Mouse (Mus musculus) neutrophil, adult 65 days (primary cell): ENCODE results near the gene Lrfn2. TPM values are rescaled to one million over a fixed set of nuclear protein-coding genes. Genes with fewer than 3 reads are reported as not detected.

Source experiments
- total RNA-seq: library from RNA; stranded (reverse); gene quantifications from 2 replicates; pipeline ENCODE4 v1.2.4, GENCODE M21; 2023

Lrfn2 gene
- total RNA-seq, result 0.20 TPM in 1 of 2 replicates, not detected in the other

GRCm38 (mm10) chr17:48931621-48932405, at the start of gene Lrfn2:
Gene Lrfn2 (plus strand): TSS chr17:48932379.

